Mouse (Mus musculus): ENCODE data around the gene Golga7b. TPM values are rescaled to one million over a fixed set of nuclear protein-coding genes. Genes with fewer than 3 reads are reported as not detected.

Gene Golga7b
- total RNA-seq, 1 experiment from 2014 or later = not detected

- ATAC-seq (replicated peaks; ENCODE audit: insufficient number of reproducible peaks, low FRiP score, low TSS enrichment, poor library complexity, severe bottlenecking) = no peak
Measured at GRCm38 (mm10) chr19:42288361-42288760, 41.0 kb downstream of the Golga7b start.

GRCm38 (mm10) chr19:42290954-42291661 is 43.7 kb downstream of the Golga7b start:
- ATAC-seq (replicated peaks; ENCODE audit: insufficient number of reproducible peaks, low FRiP score, low TSS enrichment, poor library complexity, severe bottlenecking) = no peak

GRCm38 (mm10) chr19:42292106-42292505 is 44.7 kb downstream of the Golga7b start:
- ATAC-seq (replicated peaks; ENCODE audit: insufficient number of reproducible peaks, low FRiP score, low TSS enrichment, poor library complexity, severe bottlenecking) = no peak

GRCm38 (mm10) chr19:42293216-42293615 is 45.8 kb downstream of the Golga7b start:
- no peak for ATAC-seq (replicated peaks; ENCODE audit: insufficient number of reproducible peaks, low FRiP score, low TSS enrichment, poor library complexity, severe bottlenecking)

GRCm38 (mm10) chr19:42303210-42303813 is 55.9 kb downstream of the Golga7b start:
- ATAC-seq (replicated peaks; ENCODE audit: insufficient number of reproducible peaks, low FRiP score, low TSS enrichment, poor library complexity, severe bottlenecking) = no peak

GRCm38 (mm10) chr19:42304506-42304905 is 57.1 kb downstream of the Golga7b start:
- ATAC-seq (replicated peaks; ENCODE audit: insufficient number of reproducible peaks, low FRiP score, low TSS enrichment, poor library complexity, severe bottlenecking) = no peak

GRCm38 (mm10) chr19:42305746-42306145 is 58.4 kb downstream of the Golga7b start:
- ATAC-seq (replicated peaks; ENCODE audit: insufficient number of reproducible peaks, low FRiP score, low TSS enrichment, poor library complexity, severe bottlenecking) = no peak

- ATAC-seq (replicated peaks; ENCODE audit: insufficient number of reproducible peaks, low FRiP score, low TSS enrichment, poor library complexity, severe bottlenecking) = no peak
Measured at GRCm38 (mm10) chr19:42306202-42306601, 58.8 kb downstream of the Golga7b start.

GRCm38 (mm10) chr19:42307019-42307418 is 59.6 kb downstream of the Golga7b start:
- ATAC-seq (replicated peaks; ENCODE audit: insufficient number of reproducible peaks, low FRiP score, low TSS enrichment, poor library complexity, severe bottlenecking) = no peak

GRCm38 (mm10) chr19:42308931-42309330 is 61.6 kb downstream of the Golga7b start:
- no peak for ATAC-seq (replicated peaks; ENCODE audit: insufficient number of reproducible peaks, low FRiP score, low TSS enrichment, poor library complexity, severe bottlenecking)

GRCm38 (mm10) chr19:42311332-42311731 is 64.0 kb downstream of the Golga7b start:
- ATAC-seq (replicated peaks; ENCODE audit: insufficient number of reproducible peaks, low FRiP score, low TSS enrichment, poor library complexity, severe bottlenecking) = no peak

- no peak for ATAC-seq (replicated peaks; ENCODE audit: insufficient number of reproducible peaks, low FRiP score, low TSS enrichment, poor library complexity, severe bottlenecking)
Measured at GRCm38 (mm10) chr19:42312191-42312590, 64.8 kb downstream of the Golga7b start.

GRCm38 (mm10) chr19:42315070-42315679 is 67.8 kb downstream of the Golga7b start:
- no peak for ATAC-seq (replicated peaks; ENCODE audit: insufficient number of reproducible peaks, low FRiP score, low TSS enrichment, poor library complexity, severe bottlenecking)

- ATAC-seq (replicated peaks; ENCODE audit: insufficient number of reproducible peaks, low FRiP score, low TSS enrichment, poor library complexity, severe bottlenecking) = no peak
Measured at GRCm38 (mm10) chr19:42315914-42316313, 68.5 kb downstream of the Golga7b start.

- no peak for ATAC-seq (replicated peaks; ENCODE audit: insufficient number of reproducible peaks, low FRiP score, low TSS enrichment, poor library complexity, severe bottlenecking)
Measured at GRCm38 (mm10) chr19:42316525-42316924, 69.2 kb downstream of the Golga7b start.

- ATAC-seq (replicated peaks; ENCODE audit: insufficient number of reproducible peaks, low FRiP score, low TSS enrichment, poor library complexity, severe bottlenecking) = no peak
Measured at GRCm38 (mm10) chr19:42316998-42317397, 69.6 kb downstream of the Golga7b start.

GRCm38 (mm10) chr19:42317648-42318425 is 70.5 kb downstream of the Golga7b start:
- no peak for ATAC-seq (replicated peaks; ENCODE audit: insufficient number of reproducible peaks, low FRiP score, low TSS enrichment, poor library complexity, severe bottlenecking)

All from monocyte, adult 5-6 weeks (primary cell).